Mouse (Mus musculus) liver, adult 2 months (tissue): ENCODE measurements at regions not wholly inside any gene's neighbourhood (a gene's known extent, or its start where the extent isn't known, plus 50 kb on each side); places are given as distances from the start of the nearest gene placed in this dataset.

ENCODE experiments used
- DNase-seq: peaks from one replicate; pipeline ENCODE4 v3.0.0-alpha.2; 2011; ENCODE audit warnings: low read depth, low spot score; ENCODE audit errors: extremely low read depth
- H3K27ac ChIP-seq: fragments of 200-500 bp; replicated peaks from 2 replicates; pipeline ENCODE4 v1.5.1; 2012; ENCODE audit warnings: low read depth, mild to moderate bottlenecking, control low read depth, inconsistent platforms, low read length; ENCODE audit not compliant: insufficient read depth
- H3K27me3 ChIP-seq: fragments of 200-500 bp; 2 replicates; pipeline ENCODE4 v1.6.1; 2012; ENCODE audit warnings: mild to moderate bottlenecking, moderate library complexity, low read length, inconsistent platforms; ENCODE audit not compliant: control insufficient read depth, insufficient read depth
- H3K36me3 ChIP-seq: fragments of 200-500 bp; 2 replicates; pipeline ENCODE4 v1.6.1; 2012; ENCODE audit warnings: low read length, inconsistent platforms; ENCODE audit not compliant: control insufficient read depth, insufficient read depth
- H3K4me1 ChIP-seq: fragments of 200-500 bp; 2 replicates; pipeline ENCODE4 v1.6.1; 2011; ENCODE audit warnings: low read length; ENCODE audit not compliant: control insufficient read depth, insufficient read depth
- H3K4me3 ChIP-seq: fragments of 200-500 bp; 2 replicates; pipeline ENCODE4 v1.5.1; 2011; ENCODE audit warnings: low read depth, mild to moderate bottlenecking, control low read depth, low read length, moderate library complexity; ENCODE audit not compliant: insufficient read depth
- H3K79me2 ChIP-seq: fragments of 200-500 bp; 2 replicates; pipeline ENCODE4 v1.6.1; 2012; ENCODE audit warnings: inconsistent platforms, mild to moderate bottlenecking, low read length, moderate library complexity; ENCODE audit not compliant: control insufficient read depth, insufficient read depth
- H3K9ac ChIP-seq: fragments of 200-500 bp; 2 replicates; pipeline ENCODE4 v1.6.1; 2012; ENCODE audit warnings: low read depth, mild to moderate bottlenecking, control low read depth, inconsistent platforms, low read length
- CTCF ChIP-seq: fragments of 200-500 bp; IDR thresholded peaks from 2 replicates; pipeline ENCODE4 v1.5.1; 2011; ENCODE audit warnings: low read depth, low read length, control low read depth
- POLR2A ChIP-seq: fragments of 200-500 bp; IDR thresholded peaks from 2 replicates; pipeline ENCODE4 v1.6.1; 2011; ENCODE audit warnings: low read length, control low read depth; ENCODE audit not compliant: insufficient read depth; ENCODE audit errors: extremely low read depth
- WGBS: fragments of 180-500 bp; shearing (Covaris S2); methylation state at CpG from one replicate; pipeline ENCODE4 v1.1.7; 2018; 5-methylcytosine and 5-hydroxymethylcytosine counted together

- Histone ChIP-seq H3K27ac (no peak overlapping the region), H3K36me3 (no peaks in the 10 kb centered on the region), H3K9ac (no peak overlapping the region), H3K79me2 (no peaks in the 10 kb centered on the region), H3K4me1 (no peaks in the 10 kb centered on the region), H3K4me3 (no peak overlapping the region), H3K27me3 (no peaks in the 10 kb centered on the region)
- no peak for DNase-seq
- TF ChIP-seq POLR2A (no peak), CTCF (no peak)
- WGBS = 83% methylated on average over 7 of the region's 7 CpGs
Observed at GRCm38 (mm10) chr1:184384088-184384823, 348.2 kb downstream of the Hlx start.

DNA sequence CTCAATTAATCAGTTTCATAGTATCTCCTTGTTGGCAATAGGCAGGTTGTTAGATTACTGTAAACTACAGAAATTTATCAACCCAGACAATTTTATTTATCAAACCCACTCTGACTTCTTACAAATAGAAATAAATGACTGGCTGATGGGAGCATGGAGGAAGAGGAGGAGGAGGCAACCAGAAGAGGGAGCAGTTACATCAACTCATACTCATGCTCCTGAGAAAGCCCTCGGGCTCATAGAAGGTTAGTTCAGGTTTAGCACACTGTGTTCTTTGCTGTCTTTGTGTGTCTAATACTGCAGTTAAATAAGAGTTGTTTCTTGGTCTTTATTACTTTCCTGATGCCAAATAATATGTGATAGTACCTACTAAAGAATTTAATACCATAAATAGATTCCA lies 344.6 kb upstream of the 1700056E22Rik start:
- Histone ChIP-seq H3K27ac (no peak overlapping the region), H3K9ac (no peak overlapping the region), H3K79me2 (no peaks in the 10 kb centered on the region), H3K27me3 (no peaks in the 10 kb centered on the region), H3K36me3 (no peaks in the 10 kb centered on the region), H3K4me1 (no peaks in the 10 kb centered on the region), H3K4me3 (no peak overlapping the region)
- 64% methylated on average over 1 of the region's 1 CpGs for WGBS
- no peak for DNase-seq
- TF ChIP-seq POLR2A (no peak), CTCF (no peak)

GRCm38 (mm10) chr1:184365026-184365425 lies 330.9 kb upstream of the 1700056E22Rik start:
- no peaks in the 10 kb centered on the region for H3K36me3 ChIP-seq
- H3K9ac ChIP-seq = no peak overlapping the region
- no peaks in the 10 kb centered on the region for H3K27me3 ChIP-seq
- H3K79me2 ChIP-seq = no peaks in the 10 kb centered on the region
- H3K27ac ChIP-seq = no peak overlapping the region
- H3K4me1 ChIP-seq = no peaks in the 10 kb centered on the region
- TF ChIP-seq POLR2A (no peak), CTCF (no peak)
- no peak for DNase-seq
- H3K4me3 ChIP-seq = no peak overlapping the region

GRCm38 (mm10) chr1:184358226-184358568 lies 324.1 kb upstream of the 1700056E22Rik start:
- Histone ChIP-seq H3K9ac (no peak overlapping the region), H3K4me1 (no peaks in the 10 kb centered on the region; the same call in 1 of the 2 replicates), H3K27ac (peak overlapping the region; percentile 41; the same call in 1 of the 2 replicates), H3K4me3 (no peak overlapping the region), H3K36me3 (no peaks in the 10 kb centered on the region), H3K79me2 (no peaks in the 10 kb centered on the region), H3K27me3 (no peaks in the 10 kb centered on the region)
- DNase-seq = no peak
- TF ChIP-seq CTCF = no peak
- no peak for TF ChIP-seq POLR2A
- 66% methylated on average over 6 of the region's 6 CpGs for WGBS

DNA sequence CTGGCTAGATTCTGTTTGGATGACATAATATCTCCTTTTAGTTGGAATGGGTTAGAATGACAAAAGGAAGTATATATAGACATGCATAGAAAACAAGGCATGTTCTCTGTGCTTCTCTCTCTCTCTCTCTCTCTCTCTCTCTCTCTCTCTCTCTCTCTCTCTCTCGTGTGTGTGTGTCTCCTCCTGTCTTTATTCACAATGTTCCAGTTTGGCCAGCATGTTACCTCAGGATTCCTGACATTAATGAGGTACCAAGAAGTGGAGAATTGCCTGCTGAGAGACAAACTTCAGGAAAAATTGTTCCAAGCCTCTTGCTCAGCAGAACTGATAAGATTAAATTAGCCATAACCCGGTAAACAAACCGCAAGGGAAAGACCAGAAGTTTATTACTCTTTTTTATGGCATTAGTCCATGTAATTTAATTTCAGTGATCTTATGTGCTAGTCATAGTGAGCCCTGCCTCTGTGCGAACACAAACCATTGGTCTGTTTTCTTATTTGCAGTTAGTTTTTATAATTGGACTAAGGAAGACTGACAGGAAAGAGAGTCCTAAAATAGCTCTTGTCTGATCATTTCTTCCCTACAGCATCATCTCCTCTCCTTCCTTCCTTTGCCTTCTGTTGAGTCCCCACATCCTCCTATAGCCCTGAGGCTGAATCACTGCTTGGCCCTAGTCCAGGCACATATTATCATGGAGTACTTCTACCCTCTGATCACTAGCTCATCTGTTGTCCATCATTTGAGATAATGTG lies 323.5 kb upstream of the 1700056E22Rik start:
- TF ChIP-seq CTCF (no peak), POLR2A (no peak)
- Histone ChIP-seq H3K4me3 (no peak overlapping the region), H3K27ac (no peak overlapping the region), H3K79me2 (no peaks in the 10 kb centered on the region), H3K9ac (no peak overlapping the region), H3K27me3 (no peaks in the 10 kb centered on the region), H3K36me3 (no peaks in the 10 kb centered on the region), H3K4me1 (no peaks in the 10 kb centered on the region; the same call in 1 of the 2 replicates)
- WGBS = 65% methylated on average over 4 of the region's 4 CpGs
- peak; percentile 35 for DNase-seq
